Mouse (Mus musculus) Patski (cell line): Measurements from ENCODE around the gene C2cd2l. TPM values are rescaled to one million over a fixed set of nuclear protein-coding genes. Genes with fewer than 3 reads are reported as not detected.

Source experiments
- ATAC-seq: fragments of 100-300 bp; one replicate; pipeline ENCODE4 v1.8.0; 2021
- CTCF ChIA-PET: fragments of 350-600 bp; sonication (Branson Sonifier 250); formaldehyde crosslinking; loops from one replicate; lab custom pipeline; 2022; ENCODE audit warnings: inconsistent platforms; lab: Charles Lee
- POLR2A ChIA-PET: fragments of 350-600 bp; sonication (Branson Sonifier 250); formaldehyde crosslinking; loops from one replicate; lab custom pipeline; 2022; ENCODE audit warnings: antibody characterized with exemption, inconsistent platforms; lab: Charles Lee
- DNase-seq: peaks from one replicate; pipeline ENCODE4 v3.0.0-alpha.2; 2011; ENCODE audit warnings: low read depth, low spot score
- H3K27me3 ChIP-seq: fragments of 371-371 bp; one replicate; pipeline ENCODE4 v1.5.1; 2021
- CTCF ChIP-seq: fragments of 100-300 bp; IDR thresholded peaks from one replicate; pipeline ENCODE4 v1.5.1; 2021
- in situ Hi-C: fragments of 300-500 bp; cut with MboI; formaldehyde crosslinking; loops from 3 replicates; pipeline ENCODE4 v1.11.1; 2018; ENCODE audit warnings: low pct_unique_long_range_greater_than_20kb, mixed read lengths
- polyA plus RNA-seq: library from polyadenylated mRNA; unstranded; gene quantifications from one replicate; pipeline ENCODE4 v1.2.3, GENCODE M21; 2021

Gene C2cd2l
- polyA plus RNA-seq, 1 experiment from 2014 or later, result 29.5 TPM

- no peak for TF ChIP-seq CTCF
- ATAC-seq (no peak), DNase-seq (no peak)
- no peaks in the 10 kb centered on the region for H3K27me3 ChIP-seq
- ChIA-PET POLR2A (interaction anchor here (1.7 to 2.7 kb wide), 2 partner anchors 16 to 44 kb away, joined by 5 to 16 read pairs; partner anchors contain the start of genes C2cd2l and Hyou1), CTCF (interaction anchor here (1.7 to 2.7 kb wide), 2 partner anchors 8 to 13 kb away, joined by 4 to 7 read pairs; partner anchors contain the start of gene Hmbs)
- in situ Hi-C loops, result no loop called here
Measured at GRCm38 (mm10) chr9:44336093-44336406, 16.0 kb upstream of the C2cd2l start.

GRCm38 (mm10) chr9:44335331-44336092, 15.4 kb upstream of the C2cd2l start:
- no peak for ATAC-seq
- in situ Hi-C loops, result no loop called here
- H3K27me3 ChIP-seq, result no peaks in the 10 kb centered on the region
- DNase-seq, result no peak
- ChIA-PET CTCF (interaction anchor here (1.1 to 2.7 kb wide), 4 partner anchors 9 to 22 kb away, joined by 4 to 7 read pairs (median 4); partner anchors contain the start of genes Dpagt1 and Hmbs), POLR2A (interaction anchor here (0.8 to 2.7 kb wide), 8 partner anchors 8 to 176 kb away, joined by 3 to 16 read pairs (median 4); partner anchors contain the start of genes C2cd2l, Dpagt1, Hmbs and Hyou1)
- no peak for TF ChIP-seq CTCF

- in situ Hi-C loops, result no loop called here
Measured at GRCm38 (mm10) chr9:44334396-44335330, 14.6 kb upstream of the C2cd2l start, which contains the start of gene H2afx. Gene H2afx (plus strand): TSS chr9:44334694.

GRCm38 (mm10) chr9:44332918-44333638, 13.0 kb upstream of the C2cd2l start:
- CTCF ChIA-PET, result no interaction called here
- in situ Hi-C loops, result no loop called here
- POLR2A ChIA-PET, result no interaction called here
- no peak for TF ChIP-seq CTCF
- ATAC-seq (no peak), DNase-seq (no peak)
- no peaks in the 10 kb centered on the region for H3K27me3 ChIP-seq

More at GRCm38 (mm10) chr9:44334396-44335330, 14.6 kb upstream of the C2cd2l start, which contains the start of gene H2afx:
- DNase-seq (peak; percentile 97), ATAC-seq (peak; percentile 85)
- TF ChIP-seq CTCF, result no peak
- ChIA-PET POLR2A (interaction anchor here (0.8 to 2.7 kb wide), 8 partner anchors 9 to 177 kb away, joined by 3 to 16 read pairs (median 4); partner anchors contain the start of genes C2cd2l, Dpagt1, Hmbs and Hyou1), CTCF (interaction anchor here (1.1 to 2.7 kb wide), 4 partner anchors 9 to 23 kb away, joined by 4 to 7 read pairs (median 4); partner anchors contain the start of genes Dpagt1 and Hmbs)
- no peaks in the 10 kb centered on the region for H3K27me3 ChIP-seq

- no peak for TF ChIP-seq CTCF
- ChIA-PET POLR2A (interaction anchor here (0.6 kb wide), 2 partner anchors 30 to 80 kb away, joined by 3 to 5 read pairs; no protein-coding TSS in a partner anchor), CTCF (interaction anchor here (0.6 kb wide), 2 partner anchors 89 to 178 kb away, joined by 3 read pairs; no protein-coding TSS in a partner anchor)
- ATAC-seq, result no peak
- no peak for DNase-seq
- in situ Hi-C loops, result no loop called here
- H3K27me3 ChIP-seq, result no peaks in the 10 kb centered on the region
Measured at GRCm38 (mm10) chr9:44330736-44331135, 10.7 kb upstream of the C2cd2l start.

GRCm38 (mm10) chr9:44327926-44328325, 7.8 kb upstream of the C2cd2l start:
- in situ Hi-C loops, result no loop called here

GRCm38 (mm10) chr9:44327064-44327711, 7.1 kb upstream of the C2cd2l start:
- H3K27me3 ChIP-seq, result no peaks in the 10 kb centered on the region
- no peak for DNase-seq
- POLR2A ChIA-PET, result interaction anchor here (1.3 kb wide), 2 partner anchors 15 to 22 kb away, joined by 3 to 4 read pairs; partner anchors contain the start of gene Hinfp
- in situ Hi-C loops, result no loop called here
- no peak for TF ChIP-seq CTCF
- CTCF ChIA-PET, result interaction anchor here (1.5 kb wide), 1 partner anchor 34 kb away, joined by 5 read pairs; the partner anchor contains the start of gene Vps11
- ATAC-seq, result no peak

More at GRCm38 (mm10) chr9:44327926-44328325, 7.8 kb upstream of the C2cd2l start:
- CTCF ChIA-PET, result no interaction called here
- no peak for ATAC-seq
- DNase-seq, result no peak
- no peaks in the 10 kb centered on the region for H3K27me3 ChIP-seq
- no peak for TF ChIP-seq CTCF
- POLR2A ChIA-PET, result no interaction called here

GRCm38 (mm10) chr9:44326371-44327063, 6.4 kb upstream of the C2cd2l start:
- no peaks in the 10 kb centered on the region for H3K27me3 ChIP-seq
- peak; percentile 77 for ATAC-seq
- CTCF ChIA-PET, result interaction anchor here (1.1 to 1.5 kb wide), 3 partner anchors 8 to 35 kb away, joined by 3 to 5 read pairs (median 4); partner anchors contain the start of genes H2afx and Vps11

More at GRCm38 (mm10) chr9:44326371-44327063, 6.4 kb upstream of the C2cd2l start:
- peak; percentile 82 for DNase-seq
- in situ Hi-C loops, result no loop called here
- POLR2A ChIA-PET, result interaction anchor here (0.6 to 1.3 kb wide), 5 partner anchors 8 to 59 kb away, joined by 3 to 4 read pairs (median 4); partner anchors contain the start of genes H2afx and Hinfp
- TF ChIP-seq CTCF, result no peak
